Mouse (Mus musculus): ENCODE measurements around the gene Zfp446.

GRCm38 (mm10) chr7:13014275-13014839 lies 36.7 kb downstream of the Zfp446 start:
- TF ChIP-seq POLR2A (IDR thresholded peaks at IDR 0.05; ENCODE audit: borderline replicate concordance, low read depth, low read length) (no peak), CTCF (IDR thresholded peaks at IDR 0.05; ENCODE audit: low read depth, low read length) (no peak)
